Mouse (Mus musculus) heart, postnatal 36 days (tissue): Measurements from ENCODE around the gene Gm8879. TPM values are rescaled to one million over a fixed set of nuclear protein-coding genes. Genes with fewer than 3 reads are reported as not detected.
"Not testable (repeated sequence)": the region's sequence is repeated elsewhere in the genome, so short reads cannot be mapped to it uniquely, and the experiment has no call there.

ENCODE experiments used
- DNase-seq, 2 experiments: peaks; one replicate each; pipeline ENCODE4 v3.0.0; 2021 to 2022
- intact Hi-C: fragments of 180-260 bp; cut with DNase I; formaldehyde crosslinking; loops from one replicate; pipeline ENCODE4 v1.15.1; 2025
- total RNA-seq, 2 experiments: library from RNA; stranded (reverse); gene quantifications; 2 replicates each; pipeline ENCODE4 v1.2.3; 2021

Gm8879 gene
- not detected for total RNA-seq

GRCm38 (mm10) chr5:11127334-11127733, at the start of gene Gm8879:
Gene Gm8879, plus strand, starts transcription at chr5:11127634.
- DNase-seq, intact Hi-C loops: not testable (repeated sequence)

GRCm38 (mm10) chr5:11138031-11138430, 10.6 kb downstream of the Gm8879 start:
- intact Hi-C loops, result not testable (repeated sequence)
- peak in 1 of 2 experiments; percentile 0 for DNase-seq

Other genes starting within 250 kb of the Gm8879 start
- gene Gm8871, start 179.8 kb upstream of the Gm8879 start, total RNA-seq, result not detected
- not detected for gene Gm8857, start 179.8 kb upstream of the Gm8879 start, total RNA-seq
- gene Gm5861, start 55.4 kb downstream of the Gm8879 start, total RNA-seq, result not detected
- gene Gm8890, start 128.4 kb downstream of the Gm8879 start, total RNA-seq, result not detected
- not detected for gene Speer1, start 213.9 kb downstream of the Gm8879 start, total RNA-seq